Mouse (Mus musculus): ENCODE measurements around the gene Rad52.

Rad52 gene

DNA sequence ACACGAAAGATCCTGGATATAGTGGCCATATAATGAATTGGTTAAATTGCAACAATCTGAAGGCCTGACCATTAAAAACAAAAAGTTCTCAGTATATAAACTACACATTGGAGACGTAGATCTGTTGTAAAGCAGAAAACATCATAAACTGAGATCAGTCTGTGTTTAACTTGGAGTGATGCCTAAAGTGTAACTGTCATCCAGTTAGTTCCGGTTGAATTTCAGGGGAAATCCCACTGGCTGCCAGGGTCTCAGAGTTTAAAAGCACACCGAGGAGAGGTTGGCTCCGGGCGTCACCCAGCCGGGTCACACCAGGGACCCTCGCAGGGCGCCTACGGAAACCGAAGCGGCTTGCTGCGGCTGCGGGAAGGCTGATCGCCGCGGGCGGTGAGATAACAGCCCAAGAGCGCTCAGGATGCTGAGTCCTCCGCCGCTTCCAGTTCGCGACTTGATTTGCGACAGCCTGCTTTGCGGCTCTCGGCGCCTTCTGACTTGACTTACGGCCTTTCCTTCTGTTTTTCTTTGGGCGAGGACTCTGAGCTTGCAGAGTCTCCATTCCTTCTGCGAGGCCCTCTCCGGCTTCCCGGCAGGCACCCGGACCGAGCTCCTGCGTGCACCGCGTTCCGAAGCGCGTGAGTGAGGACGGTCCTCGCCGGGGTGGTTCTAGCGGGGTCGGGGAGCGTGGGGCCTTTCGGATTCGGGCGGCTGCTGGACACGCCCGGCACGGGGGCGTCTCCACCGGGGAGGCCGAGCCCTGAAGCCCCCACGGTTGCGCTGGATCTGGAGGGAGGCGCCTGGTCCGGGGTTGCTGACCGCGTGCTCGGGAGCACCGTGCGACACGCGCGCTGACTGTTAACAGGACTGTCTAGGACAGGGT, at the start of gene Rad52:
Rad52 (plus strand) TSS at position 495 of the 877 bp plus-strand sequence.
- DNase-seq (ENCODE audit: low spot score in 2 of 2), result peak; percentile 80 to 83

DNA sequence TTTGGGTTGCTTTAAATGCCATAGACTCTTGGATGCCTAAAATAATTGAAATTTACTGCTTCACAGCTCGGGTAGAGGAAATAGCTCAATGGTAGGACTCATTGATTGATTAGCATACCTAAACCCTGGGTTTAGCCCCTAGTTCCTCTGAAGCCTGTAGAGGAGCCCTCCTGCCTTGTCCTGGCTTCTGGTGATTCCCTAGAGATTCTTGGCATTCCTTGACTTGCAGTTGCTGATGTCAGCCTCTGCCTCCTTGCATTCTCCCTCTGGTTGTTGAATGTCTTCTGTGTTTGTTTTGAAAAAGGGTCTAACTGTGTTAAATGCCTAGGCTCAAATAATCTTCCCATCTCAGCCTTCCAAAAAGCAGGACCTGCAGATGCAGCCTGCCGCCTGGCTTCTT, 48.3 kb upstream of the Rad52 start:
- no peak for DNase-seq (ENCODE audit: low spot score in 2 of 2)

DNA sequence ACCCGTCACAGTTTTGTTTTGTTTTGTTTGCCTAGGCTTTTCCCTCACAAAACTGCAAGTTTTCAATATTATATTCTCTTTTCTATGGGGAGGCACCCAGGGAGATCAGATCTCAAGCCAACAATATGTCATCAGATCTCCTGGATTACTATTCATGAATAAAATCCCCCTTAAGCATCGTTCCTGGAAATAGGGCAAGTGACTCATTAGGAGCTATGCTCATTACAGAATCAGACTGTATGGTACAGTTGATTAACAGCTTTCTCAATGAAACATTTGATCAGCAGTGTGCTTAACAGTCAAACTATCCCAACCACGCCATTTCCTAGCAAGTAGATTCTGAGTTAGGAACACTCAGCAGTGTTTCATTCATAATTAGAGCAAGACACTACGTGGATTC, 47.0 kb upstream of the Rad52 start:
- no peak for DNase-seq (ENCODE audit: low spot score in 2 of 2)

DNA sequence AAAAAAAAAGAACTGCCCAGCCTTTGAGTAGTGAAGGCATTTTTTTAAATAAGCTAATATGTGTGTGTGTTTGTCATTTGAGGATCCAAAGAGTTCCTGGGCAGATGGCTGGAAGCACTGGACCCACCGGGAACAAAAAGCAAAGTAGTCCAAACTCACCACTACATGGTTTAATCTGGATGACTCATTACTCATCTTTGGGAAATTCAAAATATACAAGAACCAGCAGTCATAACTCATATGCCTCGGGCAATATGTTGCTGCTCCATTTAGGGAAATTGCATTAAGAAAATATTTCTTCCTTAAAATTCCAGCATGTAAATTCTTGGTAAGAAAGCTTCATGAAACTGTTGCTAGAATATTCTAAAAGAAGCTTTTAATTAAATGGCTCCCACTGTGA, 42.3 kb upstream of the Rad52 start:
- no peak for DNase-seq (ENCODE audit: low spot score in 2 of 2)

DNA sequence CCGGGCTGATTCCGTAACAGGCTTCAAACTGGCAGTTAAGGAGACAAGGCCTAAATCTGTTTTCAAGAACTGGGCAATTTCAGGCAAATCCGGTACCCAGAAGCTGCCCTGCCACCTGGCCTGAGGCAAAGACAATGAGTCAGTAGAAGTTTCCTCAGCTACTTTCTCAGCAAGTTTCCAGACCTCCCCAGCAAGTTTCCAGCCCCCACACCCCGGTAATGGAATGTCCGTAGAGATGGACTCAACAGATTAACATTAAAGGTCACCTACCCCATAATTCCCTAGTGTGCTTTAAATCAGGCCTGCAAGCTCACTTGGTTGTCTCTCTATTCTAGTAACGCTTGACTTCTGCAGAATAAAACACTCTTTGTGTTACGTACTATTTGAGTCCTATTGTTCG, 41.0 kb upstream of the Rad52 start:
- DNase-seq (ENCODE audit: low spot score in 2 of 2), result no peak

DNA sequence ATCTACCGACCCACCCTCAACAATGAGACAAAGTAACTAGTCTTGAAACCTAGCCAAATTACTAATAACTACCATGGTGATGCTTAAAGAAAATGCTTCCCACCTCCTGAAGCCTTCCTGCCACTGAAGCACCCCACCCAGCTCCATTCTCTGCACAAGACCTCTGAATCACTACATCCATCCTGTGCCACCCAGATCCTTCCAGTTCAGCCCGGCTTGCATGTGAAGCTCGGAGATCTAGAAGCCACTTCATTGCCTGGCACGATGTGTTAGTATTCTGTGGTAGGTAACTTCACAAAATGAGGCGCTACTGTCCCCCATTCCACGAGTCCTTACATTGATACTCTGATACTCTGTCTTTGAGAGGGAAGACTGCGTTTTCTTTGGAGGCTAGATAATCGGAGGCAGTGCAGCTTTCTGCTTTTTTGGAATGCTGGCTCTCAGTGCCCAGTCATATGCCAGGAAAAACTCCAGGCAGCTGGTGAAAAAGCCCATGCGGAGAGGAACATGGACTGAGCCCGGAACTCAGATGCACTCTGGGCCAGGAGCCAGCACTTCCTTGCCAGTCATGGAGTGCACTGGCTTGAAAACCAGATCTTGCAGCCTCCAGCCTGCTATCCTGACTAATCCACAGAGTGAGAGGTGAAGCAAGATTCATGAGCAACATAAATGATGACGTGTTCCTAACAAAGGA, 38.0 kb upstream of the Rad52 start:
- no peak for DNase-seq (ENCODE audit: low spot score in 2 of 2)

DNA sequence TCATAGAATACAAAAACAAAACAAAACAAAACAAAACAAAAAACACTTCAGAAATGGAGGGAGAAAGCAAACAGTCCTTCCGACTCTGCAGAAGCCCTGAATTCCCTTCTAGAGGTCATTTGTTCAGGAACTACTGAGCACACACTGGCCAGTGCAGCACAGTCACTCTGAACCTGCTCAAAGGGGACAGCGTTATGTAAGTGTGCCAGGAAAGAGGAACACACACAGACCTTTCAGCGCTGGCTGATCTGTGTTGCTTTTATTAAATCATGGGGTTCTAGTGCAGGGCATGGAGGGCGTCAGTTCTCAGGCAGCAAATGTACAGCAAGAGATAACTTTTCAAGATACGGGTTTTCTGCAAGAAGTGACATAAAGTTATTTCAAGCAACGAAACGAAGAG, 19.3 kb upstream of the Rad52 start:
- no peak for DNase-seq (ENCODE audit: low spot score in 2 of 2)

DNA sequence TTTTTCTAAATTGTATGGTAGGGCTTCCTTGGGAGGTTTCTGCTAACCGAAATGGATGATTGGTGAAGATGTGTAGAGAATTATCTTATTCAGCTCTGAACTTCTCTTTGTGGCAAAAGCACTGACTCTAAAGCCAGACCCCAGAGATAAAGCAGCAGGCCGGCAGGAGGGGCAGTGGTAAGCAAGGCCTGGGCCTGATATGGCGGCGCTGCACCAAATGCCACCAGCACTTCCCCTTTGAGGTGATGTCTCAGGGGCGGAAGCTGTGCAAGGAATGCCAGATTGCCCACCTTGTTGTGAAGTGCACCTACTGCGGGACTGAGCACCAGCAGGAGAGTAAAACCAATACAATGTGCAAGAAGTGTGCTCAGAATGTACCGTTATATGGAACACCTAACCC, 9.8 kb upstream of the Rad52 start:
- no peak for DNase-seq (ENCODE audit: low spot score in 2 of 2)

DNA sequence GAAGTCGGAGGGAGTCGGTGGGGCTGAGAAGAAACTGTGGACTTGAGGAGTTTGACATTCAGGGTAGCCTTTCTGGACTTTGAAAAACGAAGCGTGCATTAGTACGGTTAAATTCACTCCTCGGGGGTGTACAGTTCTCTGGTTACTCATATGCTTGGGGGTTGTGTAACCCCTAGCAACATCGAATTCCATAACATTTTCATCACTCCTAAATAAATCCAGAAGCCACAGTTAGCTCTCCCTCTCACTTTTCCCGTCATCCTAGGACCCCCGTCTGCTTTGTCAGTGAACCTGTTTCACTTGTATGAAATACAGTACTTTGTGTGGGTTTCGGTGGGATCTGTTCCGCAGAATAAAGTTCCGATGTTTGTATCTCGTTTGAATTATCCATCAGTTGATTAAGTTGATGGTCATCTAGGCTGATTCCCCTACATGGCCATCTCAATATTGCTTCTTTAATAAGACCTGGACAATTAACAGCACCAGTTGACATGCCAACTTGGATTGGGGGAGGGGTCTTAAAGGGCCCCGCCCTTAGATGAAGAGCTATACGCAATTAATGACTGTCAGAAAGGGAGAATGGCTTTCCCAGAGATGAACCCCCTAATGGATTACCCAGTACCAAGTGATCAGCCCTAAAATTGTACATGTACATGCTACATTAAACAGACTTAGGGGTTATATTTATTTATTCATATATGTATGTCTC, 737 bp downstream of the Rad52 start:
- DNase-seq (ENCODE audit: low spot score in 2 of 2), result no peak

DNA sequence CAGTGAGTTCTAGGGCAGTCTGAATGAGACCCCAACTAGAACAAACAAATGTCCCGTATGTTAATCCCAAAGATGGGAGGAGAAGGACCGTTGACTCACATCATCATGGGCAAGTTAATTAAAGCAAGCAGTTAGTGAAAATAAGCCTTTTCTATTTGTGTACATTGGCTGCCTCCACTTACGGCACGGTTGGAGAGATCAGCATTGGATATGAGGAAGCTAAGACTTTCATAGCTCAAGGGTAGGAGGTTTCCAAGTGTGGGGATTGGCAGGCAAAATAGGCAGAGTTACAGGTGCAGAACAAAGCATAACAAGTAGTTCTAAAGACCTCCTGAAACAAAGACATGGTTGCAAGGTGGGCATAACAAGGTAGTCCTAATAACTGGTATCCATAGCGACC, 3.0 kb downstream of the Rad52 start:
- no peak for DNase-seq (ENCODE audit: low spot score in 2 of 2)

DNA sequence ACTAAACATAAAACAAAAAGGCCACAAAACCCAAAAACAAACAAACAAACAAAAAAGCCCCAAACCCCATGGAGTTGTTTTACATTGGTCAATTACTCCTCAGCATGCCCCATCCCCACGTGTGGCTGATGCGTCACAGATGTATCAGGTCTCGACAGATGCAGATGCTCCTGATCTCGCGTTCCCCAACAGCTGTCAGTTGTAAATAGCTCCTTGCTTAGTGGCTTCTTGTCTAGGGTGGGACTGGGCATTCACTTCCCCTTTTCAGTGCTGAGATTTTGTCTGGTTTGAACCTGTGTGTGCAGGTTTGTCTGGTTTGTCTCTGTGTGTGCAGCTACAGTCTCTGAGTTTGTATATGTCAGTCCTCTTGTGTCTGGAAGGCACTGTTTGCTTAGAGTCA, 9.5 kb downstream of the Rad52 start:
- peak in 1 of 2 experiments; percentile 10 for DNase-seq (ENCODE audit: low spot score in 2 of 2)

DNA sequence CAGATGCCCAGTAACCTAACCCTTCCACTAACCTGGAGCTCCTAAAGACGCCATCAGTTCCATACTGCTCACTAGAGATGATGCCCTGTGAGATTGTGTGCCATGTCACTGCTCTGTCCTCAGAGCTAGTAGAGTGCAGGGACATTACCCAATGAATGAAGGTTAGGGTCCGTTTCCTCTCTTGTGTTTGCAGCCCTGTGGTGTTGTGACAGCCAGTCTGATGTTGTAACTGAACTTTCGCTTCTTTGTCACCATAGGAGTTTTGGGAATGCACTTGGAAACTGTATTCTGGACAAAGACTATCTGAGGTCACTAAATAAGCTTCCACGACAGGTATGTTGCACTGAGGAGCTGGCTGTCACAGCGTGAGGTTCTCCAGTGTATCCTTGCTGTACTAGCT, 13.2 kb downstream of the Rad52 start:
- DNase-seq (ENCODE audit: low spot score in 2 of 2), result no peak

DNA sequence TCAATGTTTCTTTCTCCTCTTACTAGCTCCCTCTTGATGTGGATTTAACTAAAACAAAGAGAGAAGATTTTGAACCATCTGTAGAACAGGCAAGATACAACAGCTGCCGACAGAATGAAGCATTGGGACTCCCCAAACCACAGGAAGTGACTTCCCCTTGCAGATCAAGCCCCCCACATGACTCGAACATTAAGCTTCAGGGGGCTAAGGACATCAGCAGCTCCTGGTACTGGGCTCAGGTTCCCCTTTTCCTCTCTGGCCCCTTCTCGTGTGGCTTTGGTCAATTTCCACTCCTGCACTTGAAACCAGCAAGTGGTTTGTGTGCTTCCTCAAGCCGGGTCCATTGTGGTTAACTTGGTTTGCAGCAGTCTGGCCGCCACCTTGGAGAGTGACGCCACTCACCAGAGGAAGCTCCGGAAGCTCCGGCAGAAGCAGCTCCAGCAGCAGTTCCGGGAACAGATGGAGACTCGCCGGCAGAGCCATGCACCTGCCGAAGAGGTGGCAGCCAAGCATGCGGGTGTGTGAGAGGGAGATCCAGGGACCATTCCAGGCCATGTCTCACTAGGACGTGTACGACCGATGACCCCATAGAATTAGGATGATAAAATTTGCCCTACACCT, 16.2 kb downstream of the Rad52 start:
- DNase-seq (ENCODE audit: low spot score in 2 of 2), result peak; percentile 34 to 37

DNA sequence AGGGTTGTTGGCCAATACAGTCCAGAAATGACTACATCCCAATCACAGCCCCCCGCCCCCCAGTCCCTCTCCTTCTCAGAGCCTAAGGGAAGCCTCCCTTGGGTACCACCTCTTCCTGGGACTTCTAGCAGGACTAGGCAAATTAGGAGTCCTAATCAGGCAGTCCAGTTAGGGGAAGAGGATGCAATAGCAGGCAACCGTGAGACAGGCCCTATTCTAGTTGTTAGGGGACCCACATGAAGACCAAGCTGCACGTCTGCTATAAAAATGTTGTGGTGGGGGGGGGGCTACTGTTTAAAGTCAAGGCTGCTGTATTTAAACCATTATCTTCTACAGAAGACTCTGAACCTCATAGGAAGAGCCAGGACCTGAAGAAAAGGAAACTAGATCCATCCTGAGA, 19.6 kb downstream of the Rad52 start:
- no peak for DNase-seq (ENCODE audit: low spot score in 2 of 2)

DNA sequence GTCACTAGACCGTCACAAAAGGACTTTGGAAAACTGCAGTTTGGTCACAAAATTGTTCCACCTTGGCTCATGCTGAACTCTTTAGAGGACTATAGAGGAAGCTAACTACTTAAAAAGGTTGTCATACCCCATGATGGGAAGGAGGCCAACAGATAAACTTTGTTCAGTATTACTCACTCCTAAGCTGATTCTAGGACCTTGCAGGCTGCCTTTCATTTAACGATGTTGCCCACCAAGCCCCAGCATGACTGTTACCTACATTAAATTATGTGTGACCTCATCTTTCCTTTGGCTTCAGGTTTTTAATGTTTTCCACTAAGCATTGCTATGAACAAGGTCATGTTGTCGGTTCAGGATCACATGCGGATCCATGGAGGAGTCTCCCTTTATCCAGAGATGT, 20.0 kb downstream of the Rad52 start:
- no peak for DNase-seq (ENCODE audit: low spot score in 2 of 2)

DNA sequence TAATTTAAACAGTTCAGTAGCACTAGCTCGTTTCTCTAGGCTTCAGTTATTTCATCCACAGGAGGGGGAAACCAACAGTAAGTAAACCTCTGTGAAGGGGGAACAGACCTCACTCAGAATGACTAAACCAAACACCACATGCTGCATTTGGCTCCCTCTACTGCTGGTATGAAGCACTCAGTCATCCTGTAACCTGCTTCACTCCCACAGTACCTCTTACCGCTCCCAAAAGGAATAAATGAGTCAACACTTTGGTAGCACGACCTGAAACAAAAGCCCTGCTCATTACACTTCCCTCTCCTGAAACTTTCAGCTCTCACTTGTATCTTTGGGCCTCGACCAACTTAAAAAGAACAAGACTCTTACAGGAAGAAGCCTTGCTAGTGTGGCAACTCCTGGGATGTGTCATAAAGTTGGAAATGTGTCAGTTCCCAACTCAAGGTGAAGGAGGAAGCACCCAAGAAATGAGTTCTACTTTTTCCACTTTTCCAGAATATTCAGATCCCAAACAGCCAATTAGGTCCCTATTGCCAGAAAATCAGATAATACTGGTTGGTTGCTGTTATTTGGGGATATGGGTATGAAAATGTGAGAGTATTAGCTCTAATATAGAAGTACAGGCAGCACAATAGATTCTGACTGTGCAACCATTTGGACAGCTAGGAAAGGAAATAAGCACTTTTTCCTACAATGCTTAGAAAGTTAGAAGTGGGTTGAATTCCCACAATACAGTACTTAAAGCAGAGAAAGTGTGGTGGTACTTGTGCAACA, 21.9 kb downstream of the Rad52 start:
- no peak for DNase-seq (ENCODE audit: low spot score in 2 of 2)

Data from spleen, postnatal 36 days (tissue).